Mouse (Mus musculus): ENCODE measurements around the gene Tln2. TPM values are rescaled to one million over a fixed set of nuclear protein-coding genes. Genes with fewer than 3 reads are reported as not detected.
A peak's percentile ranks its signal among the peaks of the same experiment; 100 is the strongest.

Tln2 gene
- polyA plus RNA-seq, 1 experiment from 2014 or later, result 66.6 TPM

DNA sequence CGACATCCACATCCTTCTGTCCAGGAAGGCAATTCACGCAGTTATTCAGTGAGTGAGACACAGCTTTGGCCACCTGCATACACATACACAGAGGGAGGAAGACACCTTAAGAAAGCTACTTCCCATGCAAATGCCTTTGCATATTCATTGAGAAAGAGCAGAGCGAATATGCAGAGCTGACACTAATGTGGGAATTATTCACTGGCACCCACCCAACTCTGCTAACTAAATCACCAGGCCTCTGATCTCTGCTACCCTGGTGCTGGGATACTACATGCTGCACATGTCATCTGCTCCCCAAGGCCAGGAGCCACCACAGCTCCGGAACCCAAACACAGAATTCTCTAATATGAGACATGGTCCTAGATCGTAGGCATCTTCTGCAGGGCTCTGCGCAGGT is 237.6 kb downstream of the Tln2 start:
- no peaks in the 10 kb centered on the region for H3K36me3 ChIP-seq (ENCODE audit: control insufficient read depth, insufficient read depth, low read length)
- H3K27me3 ChIP-seq (ENCODE audit: control insufficient read depth, insufficient read depth, low read length), result no peaks in the 10 kb centered on the region
- no peak for ATAC-seq (ENCODE audit: low read depth)
- no peak overlapping the region for H3K9ac ChIP-seq (replicated peaks; ENCODE audit: low read depth, low read length)
- H3K27ac ChIP-seq (ENCODE audit: low read depth, low read length), result no peak overlapping the region
- H3K4me2 ChIP-seq (ENCODE audit: low read depth, low read length), result no peak overlapping the region
- H3K4me3 ChIP-seq (ENCODE audit: low read depth, low read length), result no peak overlapping the region
- no peaks in the 10 kb centered on the region for H3K9me3 ChIP-seq (ENCODE audit: control insufficient read depth, low read length)
- 81% methylated on average over 6 of the region's 6 CpGs for WGBS
- H3K4me1 ChIP-seq (ENCODE audit: control insufficient read depth, insufficient read depth, low read length), result no peaks in the 10 kb centered on the region

DNA sequence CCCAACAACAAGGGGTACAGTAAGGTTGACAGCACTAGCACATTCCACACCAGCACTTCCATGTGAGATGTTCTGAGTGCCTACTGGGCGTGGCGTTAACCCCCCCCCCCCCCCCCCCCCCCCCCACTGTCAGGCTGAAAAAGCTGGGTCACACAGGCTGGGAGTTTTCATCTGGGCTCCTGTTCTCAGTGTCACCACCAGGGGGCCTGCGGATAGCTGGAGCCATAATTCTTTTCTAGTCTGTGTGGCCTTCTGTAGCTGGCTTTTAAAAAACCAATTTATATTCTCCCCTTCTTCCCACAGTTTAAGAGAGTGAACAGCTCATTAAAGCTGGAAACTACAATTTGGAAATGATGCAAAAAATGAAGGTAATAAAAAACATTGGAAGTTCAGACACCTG is 244.1 kb downstream of the Tln2 start:
- no peak overlapping the region for H3K9ac ChIP-seq (replicated peaks; ENCODE audit: low read depth, low read length)
- no peak overlapping the region for H3K27ac ChIP-seq (ENCODE audit: low read depth, low read length)
- no peaks in the 10 kb centered on the region for H3K4me1 ChIP-seq (ENCODE audit: control insufficient read depth, insufficient read depth, low read length)
- no peaks in the 10 kb centered on the region for H3K27me3 ChIP-seq (ENCODE audit: control insufficient read depth, insufficient read depth, low read length)
- WGBS, result 8% methylated on average over 3 of the region's 3 CpGs
- no peaks in the 10 kb centered on the region for H3K36me3 ChIP-seq (ENCODE audit: control insufficient read depth, insufficient read depth, low read length)
- no peak overlapping the region for H3K4me3 ChIP-seq (ENCODE audit: low read depth, low read length)
- ATAC-seq (ENCODE audit: low read depth), result 0 out of 2 replicates have a peak, but pooled peaks have one; percentile 24
- no peak overlapping the region for H3K4me2 ChIP-seq (ENCODE audit: low read depth, low read length)
- no peaks in the 10 kb centered on the region for H3K9me3 ChIP-seq (ENCODE audit: control insufficient read depth, low read length)

DNA sequence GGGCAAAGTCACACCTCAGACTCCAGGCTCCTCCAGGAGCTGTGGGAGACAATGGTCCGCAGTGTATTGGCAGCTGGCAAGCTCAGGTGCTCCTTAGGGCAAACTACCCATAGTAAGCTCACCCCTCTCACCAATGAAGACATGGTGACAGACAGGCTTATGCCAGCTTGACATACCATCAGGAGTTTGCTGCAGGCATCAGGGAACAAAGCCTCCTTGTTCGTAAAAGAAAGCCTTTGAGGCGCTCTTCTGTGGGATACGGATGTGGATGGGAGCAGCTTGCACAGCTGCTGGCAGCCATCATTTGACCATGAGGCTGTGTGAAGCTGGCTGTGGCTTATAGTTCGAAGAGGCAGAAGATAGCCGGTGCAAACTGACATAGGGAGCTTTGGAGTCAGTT is 254.5 kb downstream of the Tln2 start:
- Histone ChIP-seq H3K27ac (ENCODE audit: low read depth, low read length) (no peak overlapping the region), H3K9ac (replicated peaks; ENCODE audit: low read depth, low read length) (no peak overlapping the region), H3K9me3 (ENCODE audit: control insufficient read depth, low read length) (no peaks in the 10 kb centered on the region), H3K4me2 (ENCODE audit: low read depth, low read length) (no peak overlapping the region), H3K4me1 (ENCODE audit: control insufficient read depth, insufficient read depth, low read length) (no peaks in the 10 kb centered on the region), H3K27me3 (ENCODE audit: control insufficient read depth, insufficient read depth, low read length) (no peaks in the 10 kb centered on the region), H3K36me3 (ENCODE audit: control insufficient read depth, insufficient read depth, low read length) (no peaks in the 10 kb centered on the region), H3K4me3 (ENCODE audit: low read depth, low read length) (no peak overlapping the region)
- WGBS, result 75% methylated on average over 6 of the region's 6 CpGs
- ATAC-seq (ENCODE audit: low read depth), result no peak

DNA sequence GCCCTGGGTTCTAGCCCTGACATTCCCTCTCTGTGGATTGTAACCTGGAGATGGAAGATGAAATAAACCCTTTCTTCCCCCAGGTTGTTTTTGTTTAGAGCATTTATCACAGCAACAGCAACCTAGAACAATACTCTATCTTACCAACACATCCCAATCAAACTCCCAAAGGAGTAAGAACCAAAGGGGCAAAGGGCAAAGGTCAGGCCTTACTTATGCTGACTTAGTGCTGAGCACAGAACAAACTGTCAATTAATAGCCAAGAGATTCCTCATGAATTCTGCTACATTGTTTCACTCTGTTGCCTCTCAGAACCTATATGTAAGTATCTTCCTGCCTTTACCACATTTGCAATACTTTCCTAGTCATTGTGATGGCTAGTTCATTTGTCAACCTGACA is 255.5 kb downstream of the Tln2 start:
- H3K9ac ChIP-seq (replicated peaks; ENCODE audit: low read depth, low read length), result no peak overlapping the region
- no peak overlapping the region for H3K4me3 ChIP-seq (ENCODE audit: low read depth, low read length)
- no peak for ATAC-seq (ENCODE audit: low read depth)
- no peak overlapping the region for H3K27ac ChIP-seq (ENCODE audit: low read depth, low read length)
- H3K27me3 ChIP-seq (ENCODE audit: control insufficient read depth, insufficient read depth, low read length), result no peaks in the 10 kb centered on the region
- no peaks in the 10 kb centered on the region for H3K9me3 ChIP-seq (ENCODE audit: control insufficient read depth, low read length)
- no peaks in the 10 kb centered on the region for H3K36me3 ChIP-seq (ENCODE audit: control insufficient read depth, insufficient read depth, low read length)
- H3K4me2 ChIP-seq (ENCODE audit: low read depth, low read length), result no peak overlapping the region
- H3K4me1 ChIP-seq (ENCODE audit: control insufficient read depth, insufficient read depth, low read length), result no peaks in the 10 kb centered on the region

DNA sequence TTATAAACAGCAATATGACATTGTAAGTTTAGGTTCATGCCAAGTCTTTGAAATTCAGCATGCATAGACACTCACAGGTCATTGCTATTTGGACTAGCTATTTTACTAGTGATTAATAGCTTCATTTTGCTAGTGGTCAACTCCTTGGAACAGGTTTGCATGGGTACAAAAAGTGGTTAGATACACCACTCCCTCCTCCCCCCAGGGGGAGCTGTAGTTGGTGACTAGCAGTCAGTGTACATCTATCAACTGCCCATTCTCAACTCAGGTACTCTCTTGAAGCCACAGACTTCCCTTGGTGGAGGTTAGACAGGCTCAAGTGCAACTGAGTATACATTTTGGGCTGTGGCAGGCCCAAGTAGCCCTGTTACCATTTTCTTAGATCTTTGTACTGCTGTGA is 256.5 kb downstream of the Tln2 start:
- Histone ChIP-seq H3K9me3 (ENCODE audit: control insufficient read depth, low read length) (no peaks in the 10 kb centered on the region), H3K27ac (ENCODE audit: low read depth, low read length) (no peak overlapping the region), H3K4me1 (ENCODE audit: control insufficient read depth, insufficient read depth, low read length) (no peaks in the 10 kb centered on the region), H3K4me3 (ENCODE audit: low read depth, low read length) (no peak overlapping the region), H3K36me3 (ENCODE audit: control insufficient read depth, insufficient read depth, low read length) (no peaks in the 10 kb centered on the region), H3K9ac (replicated peaks; ENCODE audit: low read depth, low read length) (no peak overlapping the region), H3K4me2 (ENCODE audit: low read depth, low read length) (no peak overlapping the region), H3K27me3 (ENCODE audit: control insufficient read depth, insufficient read depth, low read length) (no peaks in the 10 kb centered on the region)
- ATAC-seq (ENCODE audit: low read depth), result no peak

DNA sequence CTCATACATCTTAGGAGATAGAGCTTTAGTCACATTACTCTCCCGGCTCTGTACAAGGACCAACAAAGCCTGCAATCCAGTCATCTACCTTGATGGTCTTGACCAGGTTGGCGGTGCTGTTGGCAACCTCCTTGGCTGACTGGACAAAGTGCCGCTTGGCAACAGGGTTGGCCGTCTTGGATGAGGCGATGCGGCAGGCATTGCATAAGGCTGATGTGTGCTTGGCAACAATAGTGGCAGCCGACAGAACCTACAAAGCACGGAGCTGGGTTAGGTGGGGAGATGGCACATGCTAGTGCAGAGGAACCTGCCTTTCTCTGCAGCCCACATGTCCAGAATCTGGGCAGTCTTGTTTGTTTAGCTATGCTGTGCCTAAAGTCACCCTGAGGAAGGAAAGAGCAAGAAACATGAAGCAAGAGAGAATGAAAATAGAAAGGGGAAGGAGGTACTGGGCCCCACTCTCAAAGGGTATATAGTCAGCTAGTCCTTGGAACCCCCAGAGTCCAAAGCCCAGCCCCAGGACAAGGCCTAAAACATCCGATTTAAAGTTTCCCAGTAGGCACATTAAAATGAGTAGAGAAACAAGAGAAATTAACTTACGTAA is 257.0 kb downstream of the Tln2 start:
- 94% methylated on average over 10 of the region's 10 CpGs for WGBS
- no peaks in the 10 kb centered on the region for H3K27me3 ChIP-seq (ENCODE audit: control insufficient read depth, insufficient read depth, low read length)
- ATAC-seq (ENCODE audit: low read depth), result no peak
- no peak overlapping the region for H3K27ac ChIP-seq (ENCODE audit: low read depth, low read length)
- no peaks in the 10 kb centered on the region for H3K36me3 ChIP-seq (ENCODE audit: control insufficient read depth, insufficient read depth, low read length)
- H3K4me1 ChIP-seq (ENCODE audit: control insufficient read depth, insufficient read depth, low read length), result no peaks in the 10 kb centered on the region
- H3K9me3 ChIP-seq (ENCODE audit: control insufficient read depth, low read length), result no peaks in the 10 kb centered on the region
- H3K4me3 ChIP-seq (ENCODE audit: low read depth, low read length), result no peak overlapping the region
- no peak overlapping the region for H3K4me2 ChIP-seq (ENCODE audit: low read depth, low read length)
- no peak overlapping the region for H3K9ac ChIP-seq (replicated peaks; ENCODE audit: low read depth, low read length)

DNA sequence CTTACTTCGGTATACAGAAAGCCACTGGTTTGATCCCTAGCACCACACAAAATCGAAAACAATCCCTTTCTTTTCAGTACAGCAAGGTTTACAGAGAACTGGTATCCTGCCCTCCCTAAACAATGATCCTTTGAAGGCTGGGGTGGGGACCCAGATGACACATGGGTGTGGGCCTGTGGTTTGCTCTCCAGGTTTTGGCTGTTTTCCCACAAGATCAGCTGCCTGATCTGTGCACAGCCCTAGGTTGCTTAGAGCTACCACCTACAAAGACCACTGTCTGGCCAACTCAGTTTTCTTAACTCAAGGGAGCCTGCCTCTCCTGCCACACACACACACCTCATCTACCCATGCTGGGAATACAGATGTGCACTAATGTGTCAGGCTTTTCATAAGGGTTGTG is 257.9 kb downstream of the Tln2 start:
- Histone ChIP-seq H3K4me2 (ENCODE audit: low read depth, low read length) (no peak overlapping the region), H3K4me3 (ENCODE audit: low read depth, low read length) (no peak overlapping the region), H3K9ac (replicated peaks; ENCODE audit: low read depth, low read length) (no peak overlapping the region), H3K36me3 (ENCODE audit: control insufficient read depth, insufficient read depth, low read length) (no peaks in the 10 kb centered on the region), H3K27ac (ENCODE audit: low read depth, low read length) (no peak overlapping the region), H3K4me1 (ENCODE audit: control insufficient read depth, insufficient read depth, low read length) (no peaks in the 10 kb centered on the region), H3K9me3 (ENCODE audit: control insufficient read depth, low read length) (no peaks in the 10 kb centered on the region), H3K27me3 (ENCODE audit: control insufficient read depth, insufficient read depth, low read length) (no peaks in the 10 kb centered on the region)
- no peak for ATAC-seq (ENCODE audit: low read depth)
- WGBS, result 90% methylated on average over 2 of the region's 2 CpGs

DNA sequence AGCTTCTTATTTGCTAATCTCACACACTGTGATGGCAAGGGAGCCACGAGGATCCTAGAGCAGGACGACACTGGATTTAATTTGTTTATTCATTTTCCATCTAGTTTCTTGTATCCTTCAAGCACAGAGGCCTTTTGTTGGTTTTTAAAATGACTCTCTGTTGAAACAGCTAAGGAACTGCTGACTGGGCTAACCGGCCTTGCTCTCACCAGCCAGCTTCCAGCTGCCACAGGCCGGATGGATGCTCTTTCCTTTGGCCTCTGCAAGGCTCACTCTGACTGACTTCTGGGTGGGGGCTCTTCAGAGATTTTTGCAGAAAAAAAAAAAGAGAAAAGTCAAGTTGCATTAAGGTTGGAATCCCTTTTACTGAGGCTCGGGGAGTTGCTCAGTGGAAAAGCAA is 258.7 kb downstream of the Tln2 start:
- Histone ChIP-seq H3K27me3 (ENCODE audit: control insufficient read depth, insufficient read depth, low read length) (no peaks in the 10 kb centered on the region), H3K9ac (replicated peaks; ENCODE audit: low read depth, low read length) (no peak overlapping the region), H3K4me3 (ENCODE audit: low read depth, low read length) (no peak overlapping the region), H3K4me1 (ENCODE audit: control insufficient read depth, insufficient read depth, low read length) (no peaks in the 10 kb centered on the region), H3K9me3 (ENCODE audit: control insufficient read depth, low read length) (no peaks in the 10 kb centered on the region), H3K36me3 (ENCODE audit: control insufficient read depth, insufficient read depth, low read length) (no peaks in the 10 kb centered on the region), H3K4me2 (ENCODE audit: low read depth, low read length) (no peak overlapping the region), H3K27ac (ENCODE audit: low read depth, low read length) (no peak overlapping the region)
- 81% methylated on average over 5 of the region's 5 CpGs for WGBS
- no peak for ATAC-seq (ENCODE audit: low read depth)

DNA sequence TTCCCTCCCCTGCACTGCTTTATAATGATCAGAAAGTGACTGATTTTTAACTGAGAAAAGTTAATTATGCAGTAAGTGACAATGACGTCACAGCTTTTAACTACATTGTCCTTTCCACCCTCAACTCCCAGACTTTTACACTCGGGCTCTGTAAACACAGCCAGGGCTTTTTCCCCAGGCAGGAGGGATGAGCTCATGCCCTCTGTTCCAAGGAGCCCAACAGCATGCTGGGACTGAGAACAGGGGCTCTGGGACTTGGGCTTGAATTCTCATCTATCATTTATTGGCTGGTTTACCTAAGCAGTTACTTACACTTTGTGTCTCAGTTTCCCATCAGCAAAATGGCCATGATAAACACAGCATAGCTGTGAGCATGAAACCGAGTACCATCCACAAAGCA is 259.2 kb downstream of the Tln2 start:
- Histone ChIP-seq H3K9ac (replicated peaks; ENCODE audit: low read depth, low read length) (no peak overlapping the region), H3K27ac (ENCODE audit: low read depth, low read length) (no peak overlapping the region)
- WGBS, result 46% methylated on average over 3 of the region's 3 CpGs

DNA sequence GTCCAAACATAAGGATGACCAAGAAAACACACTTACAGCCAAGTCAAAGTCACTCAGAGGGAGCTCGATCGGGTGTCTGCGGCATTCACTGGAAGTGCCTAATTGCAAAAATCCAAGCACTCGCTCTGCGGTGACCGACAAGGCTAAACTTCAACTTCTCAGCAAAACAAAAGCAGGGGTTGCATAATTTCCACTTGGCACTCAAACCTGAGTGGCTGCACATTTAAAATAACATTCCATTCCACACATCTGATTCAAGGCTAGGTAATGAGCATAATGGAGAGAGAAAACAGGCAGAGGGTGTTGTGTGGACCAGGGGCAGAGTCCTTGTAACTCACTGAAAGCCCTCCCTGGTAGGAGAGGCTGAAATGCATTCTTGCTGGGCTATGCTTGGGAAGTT is 260.3 kb downstream of the Tln2 start:
- WGBS, result 87% methylated on average over 6 of the region's 6 CpGs
- no peaks in the 10 kb centered on the region for H3K36me3 ChIP-seq (ENCODE audit: control insufficient read depth, insufficient read depth, low read length)
- H3K4me2 ChIP-seq (ENCODE audit: low read depth, low read length), result no peak overlapping the region
- ATAC-seq (ENCODE audit: low read depth), result no peak
- H3K9ac ChIP-seq (replicated peaks; ENCODE audit: low read depth, low read length), result no peak overlapping the region
- H3K4me3 ChIP-seq (ENCODE audit: low read depth, low read length), result no peak overlapping the region
- no peaks in the 10 kb centered on the region for H3K9me3 ChIP-seq (ENCODE audit: control insufficient read depth, low read length)
- no peaks in the 10 kb centered on the region for H3K4me1 ChIP-seq (ENCODE audit: control insufficient read depth, insufficient read depth, low read length)
- H3K27me3 ChIP-seq (ENCODE audit: control insufficient read depth, insufficient read depth, low read length), result no peaks in the 10 kb centered on the region
- no peak overlapping the region for H3K27ac ChIP-seq (ENCODE audit: low read depth, low read length)

More for the DNA sequence above, 259.2 kb downstream of the Tln2 start:
- Histone ChIP-seq H3K27me3 (ENCODE audit: control insufficient read depth, insufficient read depth, low read length) (no peaks in the 10 kb centered on the region), H3K4me2 (ENCODE audit: low read depth, low read length) (no peak overlapping the region), H3K9me3 (ENCODE audit: control insufficient read depth, low read length) (no peaks in the 10 kb centered on the region), H3K4me3 (ENCODE audit: low read depth, low read length) (no peak overlapping the region), H3K4me1 (ENCODE audit: control insufficient read depth, insufficient read depth, low read length) (no peaks in the 10 kb centered on the region), H3K36me3 (ENCODE audit: control insufficient read depth, insufficient read depth, low read length) (no peaks in the 10 kb centered on the region)
- ATAC-seq (ENCODE audit: low read depth), result no peak
